Mouse (Mus musculus) forelimb bud, embryonic 11.5 days (tissue): ENCODE data around the gene Tmem102.

Experiments
- DNase-seq: peaks from one replicate; pipeline ENCODE4 v3.0.0-alpha.2; 2012; ENCODE audit warnings: low read depth, low spot score

The Tmem102 gene

GRCm38 (mm10) chr11:69822080-69822479 lies 16.7 kb upstream of the Tmem102 start, which contains the start of gene Spem1:
TSS of gene Spem1 (minus strand) at chr11:69822180.
- no peak for DNase-seq

- no peak for DNase-seq
These were observed 13.4 kb upstream of the Tmem102 start for GRCm38 (mm10) chr11:69818871-69819270.

GRCm38 (mm10) chr11:69818365-69818764 lies 12.9 kb upstream of the Tmem102 start, which contains the start of gene Spem2:
TSS of gene Spem2 (minus strand) at chr11:69818465.
- DNase-seq: no peak

GRCm38 (mm10) chr11:69816520-69816919 lies 11.1 kb upstream of the Tmem102 start:
- no peak for DNase-seq

- DNase-seq: no peak
These were observed 9.7 kb upstream of the Tmem102 start, which contains the start of gene Gm39566 for GRCm38 (mm10) chr11:69815155-69815554. TSS of gene Gm39566 (minus strand) at chr11:69815298.

- DNase-seq: no peak
These were observed 4.9 kb upstream of the Tmem102 start for GRCm38 (mm10) chr11:69810280-69810679.

GRCm38 (mm10) chr11:69807641-69808040 lies 2.2 kb upstream of the Tmem102 start:
- no peak for DNase-seq

- no peak for DNase-seq
These were observed 954 bp upstream of the Tmem102 start for GRCm38 (mm10) chr11:69806378-69806777.

- no peak for DNase-seq
These were observed 828 bp downstream of the Tmem102 start for GRCm38 (mm10) chr11:69804652-69804940.

GRCm38 (mm10) chr11:69803786-69804651 lies 1.4 kb downstream of the Tmem102 start:
- peak; percentile 57 for DNase-seq

GRCm38 (mm10) chr11:69803328-69803727 lies 2.1 kb downstream of the Tmem102 start:
- no peak for DNase-seq

- DNase-seq: no peak
These were observed 2.7 kb downstream of the Tmem102 start for GRCm38 (mm10) chr11:69802648-69803105.

- no peak for DNase-seq
These were observed 3.9 kb downstream of the Tmem102 start, which contains the start of gene Fgf11 for GRCm38 (mm10) chr11:69801379-69801977. TSS of gene Fgf11 (minus strand) at chr11:69801857.

GRCm38 (mm10) chr11:69800392-69801197 lies 4.8 kb downstream of the Tmem102 start:
- peak; percentile 82 for DNase-seq

GRCm38 (mm10) chr11:69800138-69800391 lies 5.4 kb downstream of the Tmem102 start:
- no peak for DNase-seq

GRCm38 (mm10) chr11:69799394-69800137 lies 5.9 kb downstream of the Tmem102 start:
- no peak for DNase-seq

- no peak for DNase-seq
These were observed 7.5 kb downstream of the Tmem102 start for GRCm38 (mm10) chr11:69797924-69798323.

- no peak for DNase-seq
These were observed 9.4 kb downstream of the Tmem102 start for GRCm38 (mm10) chr11:69795983-69796435.

- peak; percentile 90 for DNase-seq
These were observed 10.0 kb downstream of the Tmem102 start, which contains the start of gene Chrnb1 for GRCm38 (mm10) chr11:69795168-69795982. TSS of gene Chrnb1 (minus strand) at chr11:69795943.

GRCm38 (mm10) chr11:69793429-69793828 lies 12.0 kb downstream of the Tmem102 start:
- no peak for DNase-seq
